Mouse (Mus musculus): ENCODE measurements around the gene Itprip.

Itprip gene

DNA sequence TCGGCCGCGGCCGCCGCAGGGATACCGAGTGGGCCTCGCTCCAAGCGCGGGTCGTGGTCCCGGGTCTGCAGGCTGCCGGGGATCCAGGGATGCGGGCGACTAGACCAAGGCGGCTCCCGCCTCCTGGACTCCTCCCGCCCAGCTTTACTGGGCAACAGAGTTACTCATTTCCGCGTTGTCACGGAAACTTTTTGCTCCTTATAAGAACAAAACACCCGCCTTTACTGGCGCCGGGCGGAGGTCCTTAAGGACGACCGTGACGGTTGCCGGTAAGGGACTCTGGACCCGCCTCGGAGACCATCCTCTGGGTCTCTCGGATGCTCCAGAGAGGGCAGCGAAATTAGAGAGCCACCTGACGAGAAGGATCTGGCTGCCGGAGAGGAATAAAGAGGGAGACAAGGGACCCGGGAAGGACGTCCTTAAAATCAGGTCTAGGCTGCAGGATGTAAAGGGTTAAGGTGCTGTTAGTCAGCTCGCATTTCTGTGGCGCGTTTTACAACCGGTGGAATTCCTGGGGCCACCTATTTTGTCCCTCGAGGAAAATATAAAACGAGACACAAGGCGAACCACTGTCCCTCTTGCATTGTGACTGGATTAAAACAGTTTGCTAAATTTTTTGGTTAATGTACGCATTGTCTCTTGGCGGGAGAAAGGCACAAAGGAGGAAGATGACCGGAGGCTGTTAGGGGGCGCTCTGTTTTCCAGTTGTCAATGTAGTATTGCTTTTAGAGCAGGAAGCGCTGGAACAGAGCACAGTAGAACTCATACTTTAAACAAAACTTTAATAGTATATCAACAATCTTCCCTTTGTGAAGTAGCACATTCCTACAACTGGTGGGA lies at the start of gene Itprip, which contains the start of gene Cfap43:
TSS of gene Itprip (minus strand) at position 174 of the 840 bp plus-strand sequence.
TSS of gene Cfap43 (minus strand) at position 162 of the 840 bp plus-strand sequence.
- peak; percentile 88 to 89 for DNase-seq

DNA sequence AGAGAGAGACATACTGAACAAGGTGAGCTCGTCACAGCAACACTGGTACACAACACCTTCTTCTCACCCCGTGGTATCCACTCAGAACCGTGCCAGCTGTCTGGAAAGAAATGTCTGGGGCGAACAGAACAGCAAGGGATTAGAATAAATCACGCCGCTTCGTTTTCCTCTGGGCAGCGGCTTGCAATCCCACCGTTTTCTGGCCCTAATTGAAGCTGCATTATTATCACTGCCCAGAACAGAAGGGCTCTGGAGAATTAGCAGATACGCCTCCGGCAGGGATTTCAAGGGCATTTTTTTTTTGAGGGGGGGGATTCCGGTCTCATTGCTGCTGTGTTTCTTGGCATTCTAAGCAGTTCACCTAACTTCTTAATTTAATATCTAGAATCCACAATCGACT lies 39.1 kb upstream of the Itprip start:
- no peak for DNase-seq

DNA sequence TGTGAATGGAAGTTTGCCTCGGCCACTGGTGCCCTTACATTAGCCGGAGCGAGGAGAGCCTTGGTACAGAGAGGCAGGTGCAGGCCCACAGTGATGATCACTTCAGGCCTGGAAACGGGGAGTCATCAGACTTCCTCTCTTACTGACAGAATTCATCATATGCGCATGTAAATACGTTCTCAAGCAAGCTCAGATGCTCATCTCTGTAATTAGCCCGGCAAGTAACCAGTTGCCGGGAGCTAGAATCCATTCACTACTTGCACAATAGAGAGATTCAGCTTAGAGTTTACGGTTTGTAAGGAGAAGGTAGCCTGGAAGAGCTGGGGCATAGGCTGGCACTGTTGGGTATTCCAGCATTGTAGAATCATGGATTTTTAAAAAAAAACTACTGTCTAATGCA lies 34.1 kb upstream of the Itprip start:
- DNase-seq = no peak

DNA sequence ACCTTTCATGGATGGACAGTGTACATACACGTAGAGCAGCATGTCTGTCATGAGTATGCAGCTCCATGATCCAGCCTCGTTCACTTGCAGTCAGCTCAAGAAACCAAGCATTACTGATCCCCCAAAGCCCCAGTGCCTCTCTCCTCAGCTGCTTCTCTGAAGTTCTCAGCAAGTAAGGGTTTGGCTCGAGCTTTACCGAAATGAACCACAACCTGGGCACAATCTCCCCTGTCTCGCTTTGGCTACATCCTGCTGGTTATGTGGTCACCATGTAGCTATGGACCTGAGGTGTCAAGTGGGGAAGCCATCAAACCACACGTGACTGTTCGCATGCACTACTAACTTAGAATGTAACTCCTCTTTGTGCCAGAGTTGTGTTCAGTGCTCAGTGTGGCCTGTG lies 31.8 kb upstream of the Itprip start:
- no peak for DNase-seq

DNA sequence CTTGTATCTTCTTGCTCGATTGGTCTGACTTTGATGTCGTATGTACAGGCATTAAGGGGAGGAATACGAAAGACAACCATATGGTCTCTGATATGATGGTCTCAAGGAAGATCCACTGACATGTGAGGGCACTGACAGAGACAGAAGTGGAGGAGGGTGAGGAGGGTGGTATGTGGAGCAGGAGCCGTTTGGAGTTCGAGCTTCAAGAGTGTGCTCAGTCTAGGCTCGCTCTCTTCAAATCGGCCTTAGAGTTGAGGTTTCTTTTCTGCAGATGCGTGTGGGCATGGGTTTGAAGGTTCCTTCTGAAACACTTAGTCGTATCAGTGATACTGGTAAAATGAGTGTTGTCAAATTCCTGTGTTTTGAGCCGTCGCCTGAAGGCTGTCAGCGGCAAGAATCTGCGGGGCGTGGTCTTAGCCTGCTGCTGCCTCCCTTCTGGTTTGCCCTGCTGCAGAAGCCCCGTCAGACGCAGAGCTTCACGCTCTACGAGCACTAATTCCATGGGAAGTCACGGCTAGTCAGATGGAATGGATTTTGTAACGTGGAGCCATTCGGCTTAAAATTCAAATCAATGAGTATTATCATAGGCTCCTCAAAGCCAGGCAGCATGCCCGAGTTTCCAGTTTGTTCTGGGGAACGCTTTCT lies 27.8 kb upstream of the Itprip start:
- no peak for DNase-seq

DNA sequence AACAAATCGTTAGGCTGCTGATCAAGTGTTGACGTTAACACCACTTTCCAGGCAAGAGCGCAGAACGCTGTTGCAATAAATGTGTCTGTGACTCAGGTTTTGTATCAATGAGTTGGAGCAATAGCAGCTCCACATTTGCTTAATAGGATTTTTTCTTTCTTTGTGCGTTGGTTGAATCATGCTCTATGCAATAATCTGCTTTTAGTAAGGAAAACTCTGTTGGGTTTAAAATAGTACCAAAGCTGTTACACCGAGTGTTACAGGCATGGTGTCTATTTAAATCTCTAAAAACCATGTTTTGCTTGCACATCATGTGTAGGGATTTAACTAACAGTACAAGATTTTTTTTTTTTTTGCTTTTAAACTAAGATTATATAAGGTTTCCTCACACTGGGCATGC lies 20.3 kb upstream of the Itprip start:
- peak in 1 of 2 experiments; percentile 2 for DNase-seq

DNA sequence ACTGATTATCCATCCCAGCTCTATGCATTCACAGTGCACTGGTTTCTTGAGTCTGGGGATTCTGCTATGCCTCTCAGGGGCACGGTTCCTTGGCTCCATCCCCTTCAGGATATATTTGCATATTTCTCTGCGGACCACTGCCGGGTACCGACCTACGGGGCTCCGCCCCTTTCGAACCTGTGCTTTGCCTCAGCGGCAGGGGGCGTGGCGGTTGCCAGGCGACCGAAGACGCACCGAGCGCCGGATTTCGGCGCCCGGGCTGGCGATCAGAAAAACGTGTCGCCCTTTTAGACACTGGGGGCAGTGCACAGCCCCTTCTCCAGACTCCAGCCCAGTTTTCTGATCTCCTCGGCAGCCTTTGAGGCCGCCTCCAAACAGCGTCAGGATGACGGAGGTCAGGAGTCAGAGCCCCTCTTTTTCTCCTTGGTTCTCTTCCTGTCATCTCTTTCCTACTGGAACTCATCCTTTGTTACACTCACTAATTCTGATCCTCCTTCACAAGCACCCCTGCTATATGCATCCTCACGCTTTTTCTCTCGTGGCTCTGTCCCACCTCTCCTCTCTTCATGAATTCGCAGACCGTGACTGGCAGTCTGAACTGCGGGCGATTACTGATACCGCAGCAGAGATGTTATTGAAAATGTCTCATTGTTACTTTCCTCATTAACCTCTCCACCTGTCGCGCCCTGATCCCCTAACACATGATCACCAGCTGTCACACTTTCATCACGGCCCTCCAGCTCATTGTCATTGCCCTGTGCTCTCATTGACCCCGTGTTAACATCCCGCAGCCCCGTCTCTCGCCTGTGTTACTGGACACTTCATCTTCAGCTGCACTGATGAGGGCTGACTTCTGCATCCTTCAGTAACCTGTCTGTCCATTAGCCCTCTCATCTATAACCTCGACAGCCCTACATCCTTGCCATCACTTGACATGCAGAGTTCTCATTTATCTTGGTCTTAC lies 18.6 kb upstream of the Itprip start, which contains the start of gene Cfap58:
TSS of gene Cfap58 (plus strand) at position 233 of the 964 bp plus-strand sequence.
- peak; percentile 73 to 76 for DNase-seq

DNA sequence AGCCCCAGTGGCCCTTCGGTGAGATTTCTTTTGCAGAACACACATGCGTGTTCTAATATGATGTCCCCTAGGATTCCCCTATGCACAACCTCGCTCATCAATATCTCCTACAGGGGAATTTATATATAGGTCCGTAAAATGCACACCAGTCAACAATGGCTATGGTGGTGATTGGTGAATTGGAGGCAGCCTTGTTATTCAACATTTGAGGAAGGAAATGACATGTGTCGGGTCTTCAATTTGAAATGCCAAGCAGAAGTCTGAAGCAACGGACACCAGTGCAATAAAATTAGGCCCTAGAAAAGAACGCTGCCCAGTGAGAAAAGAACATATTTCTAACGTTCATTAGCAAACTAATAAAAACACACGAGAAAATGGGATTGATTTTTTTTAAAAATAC lies 17.8 kb upstream of the Itprip start:
- DNase-seq = no peak

DNA sequence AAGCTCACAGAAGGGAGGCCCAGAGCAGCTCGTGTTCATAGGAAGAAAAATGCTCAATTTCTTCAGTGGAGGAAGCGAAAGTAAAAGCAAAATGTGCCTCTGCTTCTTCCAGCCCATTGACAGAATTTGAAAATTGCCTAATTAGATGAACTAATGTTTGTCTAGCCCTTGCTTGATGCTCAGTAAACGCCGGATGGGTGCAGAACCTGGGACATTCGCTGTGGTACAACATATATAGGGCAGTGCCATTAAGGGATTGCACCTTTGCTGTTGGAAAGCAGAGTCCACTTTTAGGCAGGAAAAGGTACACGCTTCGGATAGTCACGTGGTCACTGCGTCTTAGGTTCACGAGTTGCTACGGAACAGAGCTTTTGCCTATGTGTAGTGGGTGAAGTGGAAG lies 17.4 kb upstream of the Itprip start:
- peak in 1 of 2 experiments; percentile 6 for DNase-seq

DNA sequence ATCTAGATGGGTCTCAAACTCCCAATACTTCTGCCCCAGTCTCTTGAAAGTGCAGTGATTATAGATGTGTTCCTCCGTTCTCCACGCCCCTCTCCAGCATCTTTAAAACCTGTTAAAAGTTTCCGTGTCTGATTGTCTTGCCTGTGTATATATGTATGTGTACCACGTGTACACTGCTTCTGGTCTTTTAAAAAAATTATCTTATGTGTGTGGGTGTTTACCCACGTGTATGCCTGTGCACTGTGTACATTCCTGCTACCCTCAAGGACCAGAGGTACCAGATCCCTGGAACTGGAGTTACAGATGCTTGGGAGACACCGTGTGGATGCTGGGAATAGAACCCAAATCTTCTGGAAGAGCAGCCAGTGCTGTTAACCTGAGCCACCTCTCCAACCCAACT lies 16.4 kb upstream of the Itprip start:
- no peak for DNase-seq

DNA sequence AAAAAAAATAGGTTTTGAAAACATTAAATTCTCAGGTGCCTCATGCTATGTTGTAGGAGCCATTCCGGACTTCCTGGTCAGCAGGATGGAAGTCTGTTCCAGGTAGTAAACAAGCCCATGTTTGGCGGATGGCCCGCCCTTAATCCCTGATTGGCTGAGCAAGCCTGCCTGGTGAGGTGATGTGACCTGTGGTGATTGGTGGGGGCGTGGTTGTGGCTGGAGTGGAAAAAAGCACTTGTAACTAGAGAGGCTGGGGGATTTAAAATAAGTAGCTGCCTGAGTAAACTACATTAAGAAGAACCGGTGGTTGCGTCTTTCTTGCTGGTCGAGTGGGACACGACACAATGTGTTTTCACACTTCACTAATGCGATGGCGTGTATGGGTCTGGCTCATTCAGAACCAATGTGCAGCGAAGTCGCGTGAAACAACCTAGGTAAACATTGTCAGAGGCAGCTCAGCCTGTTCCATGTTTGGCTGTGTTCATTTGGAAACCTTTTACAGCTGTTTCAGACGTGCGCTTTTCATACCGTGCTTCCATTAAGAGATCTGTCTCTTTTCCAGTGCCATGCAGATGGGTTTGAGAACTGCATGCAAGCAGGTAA lies 15.6 kb upstream of the Itprip start:
- DNase-seq = peak in 1 of 2 experiments; percentile 50

DNA sequence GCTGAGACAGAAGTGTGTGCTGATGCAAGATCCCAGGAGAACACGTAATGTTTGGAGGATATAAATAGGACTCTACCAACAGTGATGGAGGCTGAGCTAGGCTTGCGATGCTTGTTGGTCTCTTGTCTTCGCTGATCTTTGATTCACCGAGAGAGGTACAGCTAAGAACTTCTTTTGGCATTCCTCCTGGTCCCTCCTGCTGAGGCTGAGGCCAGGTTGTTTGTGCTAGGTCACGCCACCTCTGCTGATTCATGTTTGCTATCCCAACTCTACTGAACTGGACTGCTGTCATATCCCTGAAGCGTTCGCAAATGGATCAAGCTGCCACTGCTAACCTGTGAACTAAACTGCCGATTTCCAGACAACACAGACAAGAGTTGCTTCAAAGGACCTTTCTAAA lies 15.0 kb upstream of the Itprip start:
- peak in 1 of 2 experiments; percentile 15 for DNase-seq

DNA sequence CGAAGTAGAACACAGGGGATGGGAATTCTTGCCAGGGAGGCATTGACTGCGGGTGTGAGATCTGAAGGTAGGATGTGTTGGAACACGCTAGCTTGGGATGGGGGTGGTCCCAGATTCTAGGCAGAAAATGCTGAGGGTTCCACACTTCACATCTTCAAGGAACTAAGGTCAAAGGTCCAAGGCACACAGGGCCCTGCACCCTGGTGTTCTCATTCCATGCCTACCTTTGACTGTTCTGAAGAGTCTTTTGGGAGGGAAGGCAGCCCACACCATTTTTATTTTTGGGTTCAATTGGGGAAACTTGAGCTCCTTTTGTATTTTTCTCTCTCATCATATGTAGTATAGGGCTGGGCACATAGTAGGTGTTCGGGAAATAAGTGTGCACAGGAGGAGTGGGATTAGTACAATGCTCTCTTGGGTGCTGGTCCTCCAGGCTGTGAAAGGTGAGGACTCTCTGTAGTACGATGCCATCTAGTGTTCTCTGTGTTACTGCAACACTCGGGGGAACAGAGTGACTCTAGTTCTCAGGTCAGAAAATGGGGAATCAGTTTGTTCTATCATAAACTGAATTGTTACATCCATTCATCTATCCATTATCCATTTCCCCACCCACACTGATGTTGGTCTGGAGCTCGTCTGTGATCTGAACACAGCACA lies 13.0 kb upstream of the Itprip start:
- DNase-seq = peak; percentile 18 to 56

DNA sequence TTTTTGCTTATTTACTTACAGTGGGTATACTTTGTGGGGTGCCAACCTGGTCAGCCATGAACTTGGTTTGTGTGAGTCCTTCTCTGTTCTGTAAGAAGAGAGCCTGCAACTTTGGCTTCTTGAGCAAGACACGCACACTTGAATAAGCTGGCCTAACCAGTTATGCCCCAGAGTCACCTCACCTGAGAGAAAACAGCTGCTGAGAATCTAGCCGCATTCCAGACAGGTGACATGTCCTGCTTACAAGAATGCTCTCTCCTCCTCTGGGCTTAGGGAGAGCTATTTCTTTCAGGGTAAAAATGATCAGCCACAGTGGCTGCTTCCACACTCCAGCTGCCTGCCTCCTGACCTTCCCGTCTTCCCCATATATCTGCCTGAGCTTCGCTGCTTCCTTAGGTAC lies 9.9 kb upstream of the Itprip start:
- DNase-seq = peak; percentile 62 to 72

DNA sequence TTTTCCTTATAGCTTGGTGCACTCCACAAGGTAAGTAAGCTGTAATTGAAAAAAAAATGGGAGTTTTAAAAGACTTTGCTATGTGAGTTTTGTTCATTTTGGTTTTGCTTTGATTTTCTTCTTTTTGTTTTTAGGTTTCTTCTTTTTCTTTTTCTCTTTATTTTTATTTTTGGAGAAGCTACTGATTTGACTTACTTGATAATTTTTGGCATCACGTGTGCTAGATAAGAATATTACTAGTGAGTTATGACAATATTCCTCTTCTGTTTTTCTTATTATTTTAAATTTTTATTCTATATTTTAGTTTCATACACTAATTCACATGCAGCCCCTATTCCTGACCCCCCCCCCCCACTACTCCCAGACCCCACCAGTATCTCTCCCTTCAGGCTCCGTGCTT lies 7.9 kb upstream of the Itprip start:
- no peak for DNase-seq

DNA sequence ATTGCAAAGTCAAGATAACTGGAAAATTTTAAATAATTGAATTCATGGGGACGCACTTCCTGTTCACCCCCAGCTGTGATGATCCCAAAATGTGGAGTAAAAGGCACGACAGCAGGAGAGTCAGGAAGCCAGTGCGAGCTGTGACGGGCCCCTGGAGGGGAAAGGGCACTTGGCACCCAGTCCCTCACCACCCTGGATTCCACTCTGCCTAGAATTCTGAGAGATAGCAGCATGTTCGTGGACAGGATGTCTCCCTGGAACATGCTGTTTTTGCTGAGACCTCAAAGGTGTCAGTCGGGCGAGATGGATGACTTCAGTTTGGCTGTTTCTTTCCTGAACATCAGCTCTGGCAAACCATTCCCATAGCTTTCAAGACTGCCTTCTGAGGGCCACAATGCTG lies 6.7 kb upstream of the Itprip start:
- no peak for DNase-seq

DNA sequence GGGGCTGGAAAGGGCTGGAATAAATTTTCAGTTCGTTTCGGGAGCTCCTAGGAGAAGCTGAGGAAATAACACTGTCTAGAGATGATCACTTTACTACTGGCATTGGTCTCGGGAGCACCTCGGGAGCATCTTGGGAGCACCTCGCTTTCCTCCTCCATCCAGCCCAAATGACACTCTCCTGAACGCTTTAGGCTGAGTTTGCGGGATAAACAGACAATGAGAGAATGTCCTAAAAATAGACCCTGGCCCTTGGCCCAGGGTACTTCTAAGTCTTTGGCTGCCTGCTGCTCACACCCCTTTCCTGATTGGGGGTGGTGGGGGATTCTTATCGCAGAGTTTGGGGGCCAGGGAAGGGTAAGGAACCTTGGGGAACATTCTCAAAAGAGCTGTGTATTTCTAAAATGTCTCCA lies 872 bp upstream of the Itprip start:
- DNase-seq = peak; percentile 53 to 60

DNA sequence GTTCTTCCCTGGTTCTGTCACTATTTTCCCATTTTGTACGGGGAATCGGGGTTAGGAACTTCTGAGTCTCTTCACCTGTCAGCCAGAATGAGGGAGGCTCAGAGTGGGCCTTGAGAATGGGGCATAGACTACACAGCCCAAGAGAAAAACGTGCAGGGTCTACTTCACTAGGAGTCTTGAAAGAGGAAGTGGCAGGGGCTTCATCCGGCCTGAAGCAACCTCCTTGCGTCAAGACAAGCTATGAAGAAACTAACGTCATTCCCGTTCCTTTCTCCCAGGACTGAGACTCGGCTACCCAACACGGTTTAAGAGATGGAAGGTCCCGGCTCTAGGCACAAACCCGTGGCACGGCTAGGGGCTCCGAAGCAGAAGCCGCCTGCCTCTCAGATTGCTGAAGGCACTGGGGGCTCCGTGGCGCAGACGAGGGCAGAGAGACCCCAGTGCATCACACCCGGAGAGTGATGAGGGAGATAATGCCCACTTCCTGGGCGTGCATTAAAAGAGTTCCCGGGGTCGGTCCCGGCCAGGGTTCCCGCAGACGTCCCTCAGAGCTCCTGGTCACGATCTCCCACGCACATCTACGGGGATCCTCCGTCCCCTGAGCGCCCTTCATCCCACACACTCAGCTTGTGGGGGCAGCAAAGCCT lies 521 bp downstream of the Itprip start:
- peak in 1 of 2 experiments; percentile 34 for DNase-seq

DNA sequence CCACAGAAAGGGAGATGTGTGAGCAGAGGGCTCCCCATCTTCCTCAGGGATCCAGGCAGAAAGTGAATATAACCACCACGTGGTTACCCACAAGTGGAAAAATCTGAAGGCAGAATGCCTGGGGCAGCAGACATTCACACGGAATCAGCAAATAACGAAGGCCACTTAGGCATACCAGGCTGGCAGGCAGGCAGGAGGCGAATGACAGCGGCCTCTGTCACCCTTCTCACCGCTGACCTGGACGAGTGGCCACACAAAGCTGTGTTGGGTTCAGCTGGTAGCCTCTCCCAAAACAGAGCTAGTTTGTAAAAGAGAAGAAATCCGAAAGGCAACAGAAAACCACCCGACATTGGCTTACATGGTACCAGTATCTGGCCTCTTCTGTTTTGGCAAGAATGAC lies 1.1 kb downstream of the Itprip start:
- DNase-seq = peak in 1 of 2 experiments; percentile 29

DNA sequence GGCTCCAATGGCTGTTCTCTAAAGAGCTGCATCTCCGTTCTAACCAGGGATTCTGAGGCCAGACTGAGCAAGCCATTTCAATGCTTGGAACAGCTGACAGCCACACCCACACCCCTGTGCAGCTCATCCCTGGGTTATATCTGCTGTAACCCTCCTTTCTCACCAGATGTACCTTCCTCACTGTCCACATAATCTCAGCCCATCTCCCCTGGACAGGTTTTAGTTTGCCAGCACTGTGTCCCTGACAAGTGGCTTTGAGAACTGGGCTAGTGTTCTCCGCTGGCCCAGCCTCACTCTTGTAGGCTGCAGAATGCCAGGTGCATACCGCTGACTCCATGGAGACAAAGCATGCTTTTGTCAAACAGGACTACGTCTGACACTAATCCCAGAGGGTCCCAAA lies 1.7 kb downstream of the Itprip start:
- no peak for DNase-seq

DNA sequence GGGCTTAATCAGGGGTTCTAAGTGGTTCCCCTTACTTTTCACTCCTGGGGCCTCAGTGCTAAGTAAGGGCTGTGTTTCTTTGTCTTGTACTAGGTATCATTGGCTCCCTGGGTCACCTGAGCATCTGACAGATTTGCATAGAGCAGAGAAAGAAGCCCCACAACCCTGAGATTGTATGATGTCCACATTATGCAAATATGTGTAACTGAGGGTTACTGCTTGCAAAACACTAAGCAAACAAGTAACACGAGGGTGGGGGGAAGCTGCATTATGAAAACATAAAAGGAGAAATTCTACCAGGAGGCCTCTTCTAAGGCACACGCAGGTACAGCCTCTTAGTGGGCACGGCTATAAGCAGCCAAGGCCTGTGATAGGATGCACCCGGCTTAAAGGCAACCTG lies 3.8 kb downstream of the Itprip start:
- no peak for DNase-seq
